Mouse (Mus musculus) embryonic facial prominence, embryonic 15.5 days (tissue): ENCODE measurements around the gene Rnf135. TPM values are rescaled to one million over a fixed set of nuclear protein-coding genes. Genes with fewer than 3 reads are reported as not detected.
"Not testable (repeated sequence)": the region's sequence is repeated elsewhere in the genome, so short reads cannot be mapped to it uniquely, and the experiment has no call there.

Experiments
- ATAC-seq: fragments of 200-750 bp; cut with Nextera tagmentation; 2 replicates; pipeline ENCODE4 v1.8.0; 2017; ENCODE audit warnings: low read depth, moderate TSS enrichment; ENCODE audit not compliant: insufficient number of reproducible peaks, low FRiP score, low TSS enrichment
- H3K27ac ChIP-seq: fragments of 300-500 bp; sonication (generic); replicated peaks from 2 replicates; pipeline ENCODE4 v1.5.1; 2015; ENCODE audit warnings: mild to moderate bottlenecking, inconsistent platforms
- H3K27me3 ChIP-seq: fragments of 300-500 bp; sonication (generic); 2 replicates; pipeline ENCODE4 v1.6.1; 2015; ENCODE audit warnings: inconsistent platforms
- H3K36me3 ChIP-seq: fragments of 300-500 bp; sonication (generic); 2 replicates; pipeline ENCODE4 v1.6.1; 2015; ENCODE audit warnings: mild to moderate bottlenecking, inconsistent platforms
- H3K4me1 ChIP-seq: fragments of 300-500 bp; sonication (generic); 2 replicates; pipeline ENCODE4 v1.6.1; 2015; ENCODE audit warnings: inconsistent platforms
- H3K4me2 ChIP-seq: fragments of 300-500 bp; sonication (generic); replicated peaks from 2 replicates; pipeline ENCODE4 v1.6.1; 2015; ENCODE audit warnings: mild to moderate bottlenecking, inconsistent platforms
- H3K4me3 ChIP-seq: fragments of 300-500 bp; sonication (generic); replicated peaks from 2 replicates; pipeline ENCODE4 v1.5.1; 2015; ENCODE audit warnings: mild to moderate bottlenecking, inconsistent platforms
- H3K9ac ChIP-seq: fragments of 300-500 bp; sonication (generic); 2 replicates; pipeline ENCODE4 v1.6.1; 2015; ENCODE audit warnings: inconsistent platforms
- H3K9me3 ChIP-seq: fragments of 300-500 bp; sonication (generic); replicated peaks from 2 replicates; pipeline ENCODE4 v1.6.1; 2016; ENCODE audit warnings: inconsistent platforms
- WGBS: fragments of 180-500 bp; shearing (Covaris S2); methylation state at CpG from one replicate; pipeline ENCODE4 v1.1.7; 2015; 5-methylcytosine and 5-hydroxymethylcytosine counted together
- polyA plus RNA-seq: library from polyadenylated mRNA; unstranded; fragments of >200 nt; fragmentation: Nextera tagmentation; extraction: Ambion mirVana; gene quantifications from 2 replicates; pipeline ENCODE4 v1.2.1, GENCODE M21; 2015

Rnf135 gene
- polyA plus RNA-seq, 1 experiment from 2014 or later = 9.5 TPM

GRCm38 (mm10) chr11:80204037-80204436, 20.4 kb downstream of the Rnf135 start:
- no peak overlapping the region for H3K27ac ChIP-seq
- H3K4me2 ChIP-seq = no peak overlapping the region
- no peak for ATAC-seq
- no peak overlapping the region for H3K4me3 ChIP-seq
- no peaks in the 10 kb centered on the region for H3K36me3 ChIP-seq
- WGBS = 71% methylated on average over 3 of the region's 3 CpGs
- no peaks in the 10 kb centered on the region for H3K9me3 ChIP-seq
- H3K9ac ChIP-seq = no peak overlapping the region
- no peaks in the 10 kb centered on the region for H3K27me3 ChIP-seq
- 0 out of 2 replicates have a peak, but pooled peaks cover 3% of the 10 kb centered on the region for H3K4me1 ChIP-seq

- 56% methylated on average over 5 of the region's 5 CpGs for WGBS
- no peak overlapping the region for H3K4me2 ChIP-seq
- no peaks in the 10 kb centered on the region for H3K36me3 ChIP-seq
- no peak overlapping the region for H3K4me3 ChIP-seq
- ATAC-seq = no peak
- no peaks in the 10 kb centered on the region for H3K27me3 ChIP-seq
- H3K9ac ChIP-seq = no peak overlapping the region
- H3K4me1 ChIP-seq = 0 out of 2 replicates have a peak, but pooled peaks cover 4% of the 10 kb centered on the region
- H3K9me3 ChIP-seq = no peaks in the 10 kb centered on the region
- H3K27ac ChIP-seq = no peak overlapping the region
These were observed 21.3 kb downstream of the Rnf135 start for GRCm38 (mm10) chr11:80204941-80205340.

- H3K27ac ChIP-seq = no peak overlapping the region
- H3K4me1 ChIP-seq = peaks cover 17% of the 10 kb centered on the region
- no peaks in the 10 kb centered on the region for H3K36me3 ChIP-seq
- no peaks in the 10 kb centered on the region for H3K27me3 ChIP-seq
- H3K4me3 ChIP-seq = peak overlapping the region; percentile 74
- ATAC-seq = no peak
- 35% methylated on average over 7 of the region's 7 CpGs for WGBS
- H3K9me3 ChIP-seq = no peaks in the 10 kb centered on the region
- no peak overlapping the region for H3K4me2 ChIP-seq
- peak overlapping the region; percentile 73; the same call in 1 of the 2 replicates for H3K9ac ChIP-seq
These were observed 24.8 kb downstream of the Rnf135 start for GRCm38 (mm10) chr11:80208465-80208859.

- peak within 1 kb of the TSS; percentile 74 for H3K4me3 ChIP-seq
- WGBS = under 1% methylated on average over 78 of the region's 78 CpGs
- peak; percentile 92 for ATAC-seq
- H3K4me1 ChIP-seq = peaks cover 17% of the 10 kb centered on the region
- peak within 1 kb of the TSS; percentile 73 for H3K9ac ChIP-seq
- H3K27me3 ChIP-seq = no peaks in the 10 kb centered on the region
- peak within 1 kb of the TSS; percentile 51 for H3K4me2 ChIP-seq
- H3K9me3 ChIP-seq = no peaks in the 10 kb centered on the region
- no peaks in the 10 kb centered on the region for H3K36me3 ChIP-seq
- H3K27ac ChIP-seq = peak within 1 kb of the TSS; percentile 93
These were observed 25.5 kb downstream of the Rnf135 start, which contains the start of gene Rhot1 for GRCm38 (mm10) chr11:80208860-80209800. Gene Rhot1, plus strand, starts transcription at chr11:80209019.

GRCm38 (mm10) chr11:80210321-80210720, 26.7 kb downstream of the Rnf135 start:
- Histone ChIP-seq H3K9me3 (no peaks in the 10 kb centered on the region), H3K27me3 (no peaks in the 10 kb centered on the region), H3K27ac (no peak overlapping the region), H3K4me1 (peaks cover 17% of the 10 kb centered on the region), H3K4me2 (peak overlapping the region; percentile 51), H3K4me3 (peak overlapping the region; percentile 74), H3K9ac (no peak overlapping the region), H3K36me3 (no peaks in the 10 kb centered on the region; the same call in 1 of the 2 replicates)
- ATAC-seq = no peak
- 32% methylated on average over 6 of the region's 6 CpGs for WGBS

GRCm38 (mm10) chr11:80212282-80212681, 28.6 kb downstream of the Rnf135 start:
- Histone ChIP-seq H3K36me3 (no peaks in the 10 kb centered on the region; the same call in 1 of the 2 replicates), H3K27me3 (no peaks in the 10 kb centered on the region), H3K4me1 (peaks cover 17% of the 10 kb centered on the region), H3K27ac (no peak overlapping the region), H3K4me3 (no peak overlapping the region), H3K9ac (no peak overlapping the region), H3K4me2 (no peak overlapping the region), H3K9me3 (no peaks in the 10 kb centered on the region)
- WGBS = 92% methylated on average over 2 of the region's 2 CpGs
- no peak for ATAC-seq

- Histone ChIP-seq H3K9ac (no peak overlapping the region), H3K27me3 (no peaks in the 10 kb centered on the region), H3K36me3 (peaks cover 8% of the 10 kb centered on the region; the same call in 1 of the 2 replicates), H3K4me2 (no peak overlapping the region), H3K9me3 (no peaks in the 10 kb centered on the region), H3K4me1 (peaks cover 14% of the 10 kb centered on the region), H3K4me3 (no peak overlapping the region), H3K27ac (no peak overlapping the region)
- 92% methylated on average over 3 of the region's 3 CpGs for WGBS
- no peak for ATAC-seq
These were observed 31.6 kb downstream of the Rnf135 start for GRCm38 (mm10) chr11:80215291-80215690.

- H3K9me3 ChIP-seq = no peaks in the 10 kb centered on the region
- WGBS = 73% methylated on average over 11 of the region's 11 CpGs
- H3K27ac ChIP-seq = no peak overlapping the region
- H3K4me2 ChIP-seq = no peak overlapping the region
- H3K9ac ChIP-seq = no peak overlapping the region
- H3K4me1 ChIP-seq = 0 out of 2 replicates have a peak, but pooled peaks cover 4% of the 10 kb centered on the region
- no peak overlapping the region for H3K4me3 ChIP-seq
- H3K36me3 ChIP-seq = peaks cover 30% of the 10 kb centered on the region
- no peak for ATAC-seq
- H3K27me3 ChIP-seq = no peaks in the 10 kb centered on the region
These were observed 35.1 kb downstream of the Rnf135 start for GRCm38 (mm10) chr11:80218657-80219293.

GRCm38 (mm10) chr11:80230066-80230465, 46.4 kb downstream of the Rnf135 start:
- ATAC-seq = not testable (repeated sequence)
- H3K36me3 ChIP-seq = peaks cover 59% of the 10 kb centered on the region

GRCm38 (mm10) chr11:80237278-80237677, 53.6 kb downstream of the Rnf135 start:
- 83% methylated on average over 3 of the region's 3 CpGs for whole genome bisulfite sequencing
- no peak overlapping the region for H3K4me2 ChIP-seq
- no peaks in the 10 kb centered on the region for H3K9me3 ChIP-seq
- H3K4me1 ChIP-seq = no peaks in the 10 kb centered on the region
- no peak overlapping the region for H3K4me3 ChIP-seq
- peaks cover 41% of the 10 kb centered on the region for H3K36me3 ChIP-seq
- H3K27me3 ChIP-seq = no peaks in the 10 kb centered on the region
- ATAC-seq = no peak
- H3K27ac ChIP-seq = no peak overlapping the region
- H3K9ac ChIP-seq = no peak overlapping the region

More at GRCm38 (mm10) chr11:80230066-80230465, 46.4 kb downstream of the Rnf135 start:
- 84% methylated on average over 5 of the region's 5 CpGs for WGBS
- not testable (repeated sequence) for H3K27me3 ChIP-seq, H3K9ac ChIP-seq, H3K4me2 ChIP-seq, H3K9me3 ChIP-seq, H3K27ac ChIP-seq, H3K4me1 ChIP-seq, H3K4me3 ChIP-seq

- no peak for ATAC-seq
- Histone ChIP-seq H3K27ac (no peak overlapping the region), H3K4me1 (no peaks in the 10 kb centered on the region), H3K9me3 (no peaks in the 10 kb centered on the region), H3K4me3 (no peak overlapping the region), H3K27me3 (no peaks in the 10 kb centered on the region), H3K9ac (no peak overlapping the region), H3K4me2 (no peak overlapping the region), H3K36me3 (peaks cover 42% of the 10 kb centered on the region)
- 81% methylated on average over 4 of the region's 4 CpGs for WGBS
These were observed 54.7 kb downstream of the Rnf135 start for GRCm38 (mm10) chr11:80238306-80238705.
